Mouse (Mus musculus) liver, embryonic 13.5 days (tissue): Measurements from ENCODE around the gene Hbq1b. TPM values are rescaled to one million over a fixed set of nuclear protein-coding genes. Genes with fewer than 3 reads are reported as not detected.
A peak's percentile ranks its signal among the peaks of the same experiment; 100 is the strongest.
"Not testable (repeated sequence)": the region's sequence is repeated elsewhere in the genome, so short reads cannot be mapped to it uniquely, and the experiment has no call there.

Experiments
- ATAC-seq: fragments of 200-750 bp; cut with Nextera tagmentation; 2 replicates; pipeline ENCODE4 v1.8.0; 2017; ENCODE audit warnings: low read depth, mild to moderate bottlenecking, moderate number of reproducible peaks, moderate library complexity
- DNase-seq: peaks from one replicate; pipeline ENCODE4 v3.0.0; 2022
- H3K27ac ChIP-seq: fragments of 300-500 bp; sonication (generic); 2 replicates; pipeline ENCODE4 v1.5.1; 2015; ENCODE audit warnings: moderate library complexity, mild to moderate bottlenecking, inconsistent platforms
- H3K27me3 ChIP-seq: fragments of 300-500 bp; sonication (generic); 2 replicates; pipeline ENCODE4 v1.6.1; 2015; ENCODE audit warnings: mild to moderate bottlenecking, inconsistent platforms
- H3K36me3 ChIP-seq: fragments of 300-500 bp; sonication (generic); 2 replicates; pipeline ENCODE4 v1.6.1; 2015; ENCODE audit warnings: mild to moderate bottlenecking, inconsistent platforms
- H3K4me1 ChIP-seq: fragments of 300-500 bp; sonication (generic); replicated peaks from 2 replicates; pipeline ENCODE4 v1.6.1; 2015; ENCODE audit warnings: inconsistent platforms
- H3K4me2 ChIP-seq: fragments of 300-500 bp; sonication (generic); 2 replicates; pipeline ENCODE4 v1.6.1; 2015; ENCODE audit warnings: inconsistent platforms, mild to moderate bottlenecking, moderate library complexity
- H3K4me3 ChIP-seq: fragments of 300-500 bp; sonication (generic); replicated peaks from 2 replicates; pipeline ENCODE4 v1.5.1; 2015; ENCODE audit warnings: mild to moderate bottlenecking, inconsistent platforms
- H3K9ac ChIP-seq: fragments of 300-500 bp; sonication (generic); 2 replicates; pipeline ENCODE4 v1.6.1; 2015; ENCODE audit warnings: mild to moderate bottlenecking, inconsistent platforms
- H3K9me3 ChIP-seq: fragments of 300-500 bp; sonication (generic); replicated peaks from 2 replicates; pipeline ENCODE4 v1.6.1; 2016; ENCODE audit warnings: inconsistent platforms
- WGBS: fragments of 180-500 bp; shearing (Covaris S2); methylation state at CpG from one replicate; pipeline ENCODE4 v1.1.7; 2015; ENCODE audit not compliant: insufficient replicate concordance; 5-methylcytosine and 5-hydroxymethylcytosine counted together
- polyA plus RNA-seq: library from polyadenylated mRNA; unstranded; fragments of >200 nt; fragmentation: Nextera tagmentation; extraction: Ambion mirVana; gene quantifications from 2 replicates; pipeline ENCODE4 v1.2.1, GENCODE M21; 2015

Hbq1b gene
- polyA plus RNA-seq, 1 experiment from 2014 or later, result 141 TPM

- ATAC-seq, DNase-seq: not testable (repeated sequence)
- peak overlapping the region; percentile 87 for H3K9ac ChIP-seq
These were observed 878 bp upstream of the Hbq1b start for GRCm38 (mm10) chr11:32285887-32286286.

GRCm38 (mm10) chr11:32287493-32287825, 694 bp downstream of the Hbq1b start:
- H3K27me3 ChIP-seq, result peaks cover 4% of the 10 kb centered on the region; the same call in 1 of the 2 replicates
- H3K36me3 ChIP-seq, result peaks cover 20% of the 10 kb centered on the region
- DNase-seq, result no peak
- H3K4me2 ChIP-seq, result peak overlapping the region; percentile 78
- WGBS, result 50% methylated on average over 9 of the region's 9 CpGs
- peak overlapping the region; percentile 99 for H3K27ac ChIP-seq
- peaks cover 57% of the 10 kb centered on the region for H3K4me1 ChIP-seq
- no peak for ATAC-seq
- H3K9me3 ChIP-seq, result no peaks in the 10 kb centered on the region
- peak overlapping the region; percentile 63 for H3K4me3 ChIP-seq
- peak overlapping the region; percentile 87 for H3K9ac ChIP-seq

More at GRCm38 (mm10) chr11:32285887-32286286, 878 bp upstream of the Hbq1b start:
- Histone ChIP-seq H3K4me2 (peak overlapping the region; percentile 78), H3K4me1 (peaks cover 57% of the 10 kb centered on the region), H3K4me3 (peak overlapping the region; percentile 63), H3K36me3 (peaks cover 13% of the 10 kb centered on the region), H3K27ac (peak overlapping the region; percentile 99)
- not testable (repeated sequence) for H3K27me3 ChIP-seq, H3K9me3 ChIP-seq

- Histone ChIP-seq H3K4me2 (peak overlapping the region; percentile 78), H3K36me3 (peaks cover 28% of the 10 kb centered on the region), H3K4me1 (peaks cover 72% of the 10 kb centered on the region), H3K27ac (peak overlapping the region; percentile 99), H3K9ac (peak overlapping the region; percentile 87), H3K4me3 (peak overlapping the region; percentile 30; the same call in 1 of the 2 replicates)
- not testable (repeated sequence) for H3K9me3 ChIP-seq, ATAC-seq, H3K27me3 ChIP-seq
- DNase-seq, result peak; percentile 54
- WGBS, result 64% methylated on average over 4 of the region's 4 CpGs
These were observed 6.1 kb downstream of the Hbq1b start for GRCm38 (mm10) chr11:32292819-32293218.

GRCm38 (mm10) chr11:32293479-32293878, 6.7 kb downstream of the Hbq1b start:
- Histone ChIP-seq H3K4me3 (peak overlapping the region; percentile 51; the same call in 1 of the 2 replicates), H3K4me1 (peaks cover 67% of the 10 kb centered on the region), H3K27ac (peak overlapping the region; percentile 99), H3K36me3 (peaks cover 26% of the 10 kb centered on the region), H3K9ac (peak overlapping the region; percentile 87), H3K4me2 (peak overlapping the region; percentile 78)
- peak; percentile 13; the same call in 1 of the 2 replicates for ATAC-seq
- peak; percentile 49 for DNase-seq
- H3K9me3 ChIP-seq, H3K27me3 ChIP-seq: not testable (repeated sequence)
- WGBS, result 31% methylated on average over 3 of the region's 3 CpGs

GRCm38 (mm10) chr11:32296203-32296602, 9.4 kb downstream of the Hbq1b start, which contains the start of gene Hba-a2:
Gene Hba-a2 (plus strand): TSS chr11:32296489.
- peak; percentile 80 for ATAC-seq
- H3K27ac ChIP-seq, result peak within 1 kb of the TSS; percentile 99
- peak within 1 kb of the TSS; percentile 73 for H3K4me2 ChIP-seq
- peak within 1 kb of the TSS; percentile 63 for H3K4me3 ChIP-seq
- H3K9me3 ChIP-seq, DNase-seq: not testable (repeated sequence)
- H3K36me3 ChIP-seq, result peaks cover 20% of the 10 kb centered on the region
- WGBS, result no CpG with 5 or more reads among the region's 4 CpGs
- peak within 1 kb of the TSS; percentile 87 for H3K9ac ChIP-seq
- H3K4me1 ChIP-seq, result peaks cover 55% of the 10 kb centered on the region
- peaks cover 13% of the 10 kb centered on the region for H3K27me3 ChIP-seq

- peak overlapping the region; percentile 54 for H3K4me2 ChIP-seq
- ATAC-seq, result peak; percentile 6
- peak overlapping the region; percentile 63 for H3K4me3 ChIP-seq
- H3K9me3 ChIP-seq, DNase-seq: not testable (repeated sequence)
- peak overlapping the region; percentile 80 for H3K9ac ChIP-seq
- H3K4me1 ChIP-seq, result peaks cover 52% of the 10 kb centered on the region
- peaks cover 28% of the 10 kb centered on the region for H3K36me3 ChIP-seq
- H3K27me3 ChIP-seq, result peaks cover 24% of the 10 kb centered on the region
- 9% methylated on average over 2 of the region's 2 CpGs for WGBS
- H3K27ac ChIP-seq, result peak overlapping the region; percentile 97
These were observed 10.7 kb downstream of the Hbq1b start for GRCm38 (mm10) chr11:32297417-32297816.

- H3K27ac ChIP-seq, result peak overlapping the region; percentile 97
These were observed 11.2 kb downstream of the Hbq1b start for GRCm38 (mm10) chr11:32297866-32298531.

GRCm38 (mm10) chr11:32298532-32298918, 11.8 kb downstream of the Hbq1b start:
- peak overlapping the region; percentile 97 for H3K27ac ChIP-seq
- peaks cover 51% of the 10 kb centered on the region for H3K4me1 ChIP-seq
- H3K36me3 ChIP-seq, result peaks cover 37% of the 10 kb centered on the region
- peak overlapping the region; percentile 45 for H3K4me2 ChIP-seq
- ATAC-seq (no peak), DNase-seq (no peak)
- H3K4me3 ChIP-seq, result peak overlapping the region; percentile 63
- peaks cover 30% of the 10 kb centered on the region for H3K27me3 ChIP-seq
- peak overlapping the region; percentile 80 for H3K9ac ChIP-seq
- 87% methylated on average over 2 of the region's 2 CpGs for WGBS
- no peaks in the 10 kb centered on the region for H3K9me3 ChIP-seq

More at GRCm38 (mm10) chr11:32297866-32298531, 11.2 kb downstream of the Hbq1b start:
- 46% methylated on average over 1 of the region's 1 CpGs for WGBS
- no peaks in the 10 kb centered on the region for H3K9me3 ChIP-seq
- peaks cover 34% of the 10 kb centered on the region for H3K36me3 ChIP-seq
- H3K4me2 ChIP-seq, result peak overlapping the region; percentile 45
- peak overlapping the region; percentile 63 for H3K4me3 ChIP-seq
- ATAC-seq (peak; percentile 55), DNase-seq (no peak)
- peak overlapping the region; percentile 80 for H3K9ac ChIP-seq
- peaks cover 30% of the 10 kb centered on the region for H3K27me3 ChIP-seq
- peaks cover 49% of the 10 kb centered on the region for H3K4me1 ChIP-seq

- Histone ChIP-seq H3K4me2 (peak within 1 kb of the TSS; percentile 59), H3K27ac (peak within 1 kb of the TSS; percentile 92), H3K27me3 (peaks cover 32% of the 10 kb centered on the region), H3K36me3 (peaks cover 39% of the 10 kb centered on the region), H3K4me3 (peak within 1 kb of the TSS; percentile 49), H3K4me1 (peaks cover 48% of the 10 kb centered on the region), H3K9ac (peak within 1 kb of the TSS; percentile 75)
- not testable (repeated sequence) for ATAC-seq, H3K9me3 ChIP-seq, DNase-seq
- WGBS, result 8% methylated on average over 16 of the region's 16 CpGs
These were observed 13.1 kb downstream of the Hbq1b start, which contains the start of gene Hbq1a for GRCm38 (mm10) chr11:32299865-32300264. Gene Hbq1a (plus strand): TSS chr11:32300069.

GRCm38 (mm10) chr11:32300279-32301267, 13.8 kb downstream of the Hbq1b start:
- peaks cover 37% of the 10 kb centered on the region for H3K27me3 ChIP-seq
- no peaks in the 10 kb centered on the region for H3K9me3 ChIP-seq
- peak overlapping the region; percentile 75 for H3K9ac ChIP-seq
- H3K4me3 ChIP-seq, result peak overlapping the region; percentile 49
- DNase-seq (no peak), ATAC-seq (no peak)
- peaks cover 37% of the 10 kb centered on the region for H3K36me3 ChIP-seq
- 48% methylated on average over 15 of the region's 17 CpGs for WGBS
- peaks cover 41% of the 10 kb centered on the region for H3K4me1 ChIP-seq
- peak overlapping the region; percentile 92 for H3K27ac ChIP-seq
- H3K4me2 ChIP-seq, result peak overlapping the region; percentile 59

GRCm38 (mm10) chr11:32301506-32301905, 14.7 kb downstream of the Hbq1b start:
- H3K36me3 ChIP-seq, result peaks cover 37% of the 10 kb centered on the region
- WGBS, result 57% methylated on average over 1 of the region's 1 CpGs
- H3K27ac ChIP-seq, result peak overlapping the region; percentile 92
- peak overlapping the region; percentile 75 for H3K9ac ChIP-seq
- peak overlapping the region; percentile 59 for H3K4me2 ChIP-seq
- H3K4me3 ChIP-seq, result peak overlapping the region; percentile 49
- no peaks in the 10 kb centered on the region for H3K9me3 ChIP-seq
- DNase-seq (no peak), ATAC-seq (no peak)
- peaks cover 41% of the 10 kb centered on the region for H3K27me3 ChIP-seq
- H3K4me1 ChIP-seq, result peaks cover 44% of the 10 kb centered on the region
